Mouse (Mus musculus) stomach, embryonic 14.5 days (tissue): ENCODE results near the gene Kmt5b. TPM values are rescaled to one million over a fixed set of nuclear protein-coding genes. Genes with fewer than 3 reads are reported as not detected.

Experiments used
- ATAC-seq: fragments of 200-750 bp; cut with Nextera tagmentation; 2 replicates; pipeline ENCODE4 v1.8.0; 2017; ENCODE audit warnings: low read depth, moderate TSS enrichment; ENCODE audit not compliant: insufficient number of reproducible peaks, insufficient read depth, low FRiP score
- H3K27ac ChIP-seq: fragments of 300-500 bp; sonication (generic); 2 replicates; pipeline ENCODE4 v1.5.1; 2014; ENCODE audit warnings: mild to moderate bottlenecking, low read length, moderate library complexity, mixed read lengths
- H3K27me3 ChIP-seq: fragments of 300-500 bp; sonication (generic); 2 replicates; pipeline ENCODE4 v1.6.1; 2014; ENCODE audit warnings: low read length, control low read depth, mixed read lengths; ENCODE audit not compliant: control insufficient read depth, insufficient read depth
- H3K36me3 ChIP-seq: fragments of 300-500 bp; sonication (generic); 2 replicates; pipeline ENCODE4 v1.6.1; 2014; ENCODE audit warnings: mild to moderate bottlenecking, control low read depth, low read length, moderate library complexity, mixed read lengths; ENCODE audit not compliant: control insufficient read depth, insufficient read depth
- H3K4me1 ChIP-seq: fragments of 300-500 bp; sonication (generic); 2 replicates; pipeline ENCODE4 v1.6.1; 2014; ENCODE audit warnings: low read length, control low read depth, mixed read lengths; ENCODE audit not compliant: control insufficient read depth, insufficient read depth
- H3K4me2 ChIP-seq: fragments of 300-500 bp; sonication (generic); replicated peaks from 2 replicates; pipeline ENCODE4 v1.6.1; 2014; ENCODE audit warnings: low read depth, low read length, control low read depth
- H3K4me3 ChIP-seq: fragments of 300-500 bp; sonication (generic); 2 replicates; pipeline ENCODE4 v1.5.1; 2014; ENCODE audit warnings: low read depth, low read length, control low read depth
- H3K9ac ChIP-seq: fragments of 300-500 bp; sonication (generic); replicated peaks from 2 replicates; pipeline ENCODE4 v1.6.1; 2014; ENCODE audit warnings: low read depth, mild to moderate bottlenecking, control low read depth, low read length, moderate library complexity, mixed read lengths
- H3K9me3 ChIP-seq: fragments of 300-500 bp; sonication (generic); 2 replicates; pipeline ENCODE4 v1.6.1; 2016; ENCODE audit warnings: low read depth, low read length, control low read depth; ENCODE audit not compliant: control insufficient read depth
- WGBS: fragments of 180-500 bp; shearing (Covaris S2); extraction: QIAGEN DNeasy Blood & Tissue Kit; methylation state at CpG from one replicate; pipeline ENCODE4 v1.1.7; 2014; 5-methylcytosine and 5-hydroxymethylcytosine counted together
- polyA plus RNA-seq: library from polyadenylated mRNA; unstranded; fragments of >200 nt; fragmentation: Nextera tagmentation; extraction: Ambion mirVana; gene quantifications from 2 replicates; pipeline ENCODE4 v1.2.1, GENCODE M21; 2014

Kmt5b gene
- polyA plus RNA-seq, 1 experiment from 2014 or later, result 41.5 TPM

DNA sequence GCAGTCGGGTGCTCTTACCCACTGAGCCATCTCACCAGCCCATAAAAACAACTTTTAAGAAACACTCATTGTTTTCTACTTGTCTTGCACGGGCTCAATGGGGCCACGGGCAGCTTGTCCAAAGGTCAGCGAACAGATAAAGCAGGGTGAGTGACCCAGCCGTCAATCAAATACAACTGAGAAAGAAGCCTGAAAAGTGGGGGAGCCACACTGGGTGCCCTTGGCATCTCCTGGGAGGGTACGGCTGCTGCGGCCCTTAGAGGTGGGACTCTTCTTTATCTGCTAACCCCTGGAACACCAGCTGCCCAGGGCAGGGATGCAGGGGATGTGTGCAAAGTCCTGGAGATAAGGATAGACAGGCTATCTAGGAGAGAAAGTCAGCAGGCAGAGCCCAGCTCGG, 64.5 kb downstream of the Kmt5b start:
- no peaks in the 10 kb centered on the region for H3K9me3 ChIP-seq

DNA sequence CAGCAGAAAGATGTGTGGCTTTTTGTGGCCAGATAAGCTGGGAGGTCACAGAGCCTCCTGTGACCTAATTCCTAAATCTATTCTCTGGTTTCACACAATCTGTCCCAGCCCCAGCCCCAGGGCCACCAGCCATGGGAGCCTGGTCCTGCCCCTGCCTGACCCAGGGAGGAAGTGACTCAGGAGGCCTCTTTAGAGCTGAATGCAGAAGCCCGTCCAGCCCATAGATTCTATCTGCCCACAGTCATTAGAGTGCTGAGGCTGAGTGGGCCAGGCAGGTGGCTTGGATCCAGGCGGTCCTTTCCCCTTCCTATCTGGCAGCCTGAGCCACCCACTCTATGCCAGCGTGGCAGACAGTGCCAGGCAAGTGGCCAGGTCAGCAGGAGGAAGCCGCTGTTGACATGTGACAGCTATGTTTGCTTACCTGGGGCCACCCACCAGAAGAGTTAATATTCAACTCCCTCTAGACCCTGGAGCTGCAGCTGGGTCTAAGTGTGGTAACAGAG, 65.7 kb downstream of the Kmt5b start:
- no peak overlapping the region for H3K4me2 ChIP-seq

More for the DNA sequence above, 64.5 kb downstream of the Kmt5b start:
- ATAC-seq, result peak; percentile 29; the same call in 1 of the 2 replicates
- Histone ChIP-seq H3K4me2 (no peak overlapping the region), H3K4me3 (no peak overlapping the region), H3K36me3 (no peaks in the 10 kb centered on the region), H3K4me1 (no peaks in the 10 kb centered on the region), H3K9ac (no peak overlapping the region), H3K27ac (no peak overlapping the region), H3K27me3 (no peaks in the 10 kb centered on the region)
- WGBS, result 65% methylated on average over 8 of the region's 8 CpGs

DNA sequence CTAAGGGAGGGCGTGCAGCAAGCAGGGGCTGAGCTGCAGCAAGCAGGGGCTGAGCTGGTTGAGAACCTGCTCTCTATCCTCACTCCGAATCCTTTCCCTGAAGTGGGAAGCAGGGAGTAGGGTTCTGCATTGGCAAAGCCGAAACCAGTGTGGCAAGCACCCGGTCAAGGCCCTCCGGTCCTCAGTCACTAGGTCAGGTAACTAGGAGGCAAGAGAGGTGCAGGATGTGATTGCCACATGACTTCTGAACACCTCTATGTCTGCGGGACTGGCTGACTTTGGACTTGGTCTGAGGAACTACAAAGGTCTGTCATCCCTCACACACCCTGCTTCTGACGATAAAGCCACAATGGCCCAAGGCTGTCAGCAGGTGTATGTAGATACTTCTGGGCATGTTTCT, 67.1 kb downstream of the Kmt5b start:
- Histone ChIP-seq H3K36me3 (no peaks in the 10 kb centered on the region), H3K4me1 (no peaks in the 10 kb centered on the region), H3K27me3 (no peaks in the 10 kb centered on the region), H3K9ac (no peak overlapping the region), H3K27ac (peak overlapping the region; percentile 27; the same call in 1 of the 2 replicates), H3K9me3 (no peaks in the 10 kb centered on the region), H3K4me2 (no peak overlapping the region), H3K4me3 (no peak overlapping the region)
- WGBS, result 86% methylated on average over 7 of the region's 7 CpGs
- no peak for ATAC-seq

More for the DNA sequence above, 65.7 kb downstream of the Kmt5b start:
- Histone ChIP-seq H3K27ac (peak overlapping the region; percentile 74; the same call in 1 of the 2 replicates), H3K36me3 (no peaks in the 10 kb centered on the region), H3K27me3 (no peaks in the 10 kb centered on the region), H3K4me3 (no peak overlapping the region), H3K9me3 (no peaks in the 10 kb centered on the region), H3K4me1 (no peaks in the 10 kb centered on the region), H3K9ac (no peak overlapping the region)
- ATAC-seq, result peak; percentile 86
- 59% methylated on average over 4 of the region's 4 CpGs for WGBS

DNA sequence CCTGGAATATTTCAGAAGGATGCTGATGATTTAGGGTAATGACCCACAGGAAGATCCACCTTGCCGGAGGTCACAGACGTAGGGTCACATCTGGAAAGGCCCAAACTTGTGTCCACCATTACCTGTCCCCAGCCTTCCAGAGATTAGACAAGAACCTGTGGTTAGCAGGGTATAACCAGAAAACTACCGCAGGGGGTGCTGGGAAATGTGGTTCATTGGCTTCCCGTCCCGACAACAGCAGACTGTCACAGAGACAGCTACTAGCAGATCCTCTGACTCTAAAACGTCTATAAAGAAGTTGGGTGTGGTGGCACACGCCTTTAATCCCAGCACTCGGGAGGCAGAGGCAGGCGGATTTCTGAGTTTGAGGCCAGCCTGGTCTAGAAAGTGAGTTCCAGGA, 69.6 kb downstream of the Kmt5b start:
- no peaks in the 10 kb centered on the region for H3K27me3 ChIP-seq
- no peak overlapping the region for H3K27ac ChIP-seq
- H3K4me3 ChIP-seq, result no peak overlapping the region
- ATAC-seq, result no peak
- no peaks in the 10 kb centered on the region for H3K9me3 ChIP-seq
- H3K4me2 ChIP-seq, result no peak overlapping the region
- H3K36me3 ChIP-seq, result no peaks in the 10 kb centered on the region
- H3K4me1 ChIP-seq, result peaks cover 4% of the 10 kb centered on the region; the same call in 1 of the 2 replicates
- WGBS, result 87% methylated on average over 9 of the region's 9 CpGs
- no peak overlapping the region for H3K9ac ChIP-seq

DNA sequence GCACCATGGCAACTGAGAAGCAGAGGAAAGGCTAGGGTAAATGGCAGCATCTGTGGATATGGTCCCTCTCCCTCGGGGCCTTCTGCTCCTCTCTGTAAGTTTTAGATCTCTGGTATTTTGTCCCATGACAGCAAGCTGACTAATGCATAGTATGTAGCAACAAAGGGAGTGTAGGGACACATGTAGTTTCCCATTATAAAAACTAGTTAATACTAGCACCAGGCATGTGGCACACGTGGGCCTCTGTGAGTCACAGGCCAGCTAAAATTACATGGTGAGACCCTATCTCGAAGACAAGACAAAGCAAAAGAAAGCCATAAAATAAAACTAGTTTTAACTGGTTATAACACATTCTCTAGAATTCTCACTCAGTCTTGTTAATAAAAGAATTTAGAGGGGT, 71.7 kb downstream of the Kmt5b start:
- H3K4me1 ChIP-seq, result peaks cover 4% of the 10 kb centered on the region; the same call in 1 of the 2 replicates
- no peak overlapping the region for H3K4me2 ChIP-seq
- H3K27ac ChIP-seq, result no peak overlapping the region
- H3K27me3 ChIP-seq, result no peaks in the 10 kb centered on the region
- ATAC-seq, result no peak
- H3K9ac ChIP-seq, result no peak overlapping the region
- no peaks in the 10 kb centered on the region for H3K36me3 ChIP-seq
- H3K4me3 ChIP-seq, result no peak overlapping the region
- 81% methylated on average over 3 of the region's 3 CpGs for WGBS
- no peaks in the 10 kb centered on the region for H3K9me3 ChIP-seq

DNA sequence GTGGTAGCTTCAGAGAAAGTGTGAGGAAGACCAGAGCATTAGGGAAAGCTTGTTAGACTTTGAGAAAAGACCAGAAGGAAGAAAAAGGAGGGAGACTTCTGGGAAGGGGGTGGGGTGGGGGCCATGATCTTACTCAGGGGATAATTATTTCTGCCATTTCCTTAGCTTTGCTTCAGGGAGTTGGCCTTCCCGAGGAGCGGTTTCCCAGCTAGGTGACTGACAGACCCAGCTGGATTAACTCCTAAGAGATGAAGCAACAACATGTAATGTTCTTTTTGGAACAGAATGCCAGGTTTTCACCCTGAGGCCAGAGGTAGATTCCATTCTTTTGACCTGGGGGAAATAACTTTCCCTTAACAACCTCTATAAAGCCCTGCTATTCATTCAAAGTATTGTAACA, 72.5 kb downstream of the Kmt5b start:
- 25% methylated on average over 2 of the region's 2 CpGs for WGBS
- Histone ChIP-seq H3K4me1 (peaks cover 4% of the 10 kb centered on the region; the same call in 1 of the 2 replicates), H3K27me3 (no peaks in the 10 kb centered on the region), H3K27ac (peak overlapping the region; percentile 67), H3K9me3 (no peaks in the 10 kb centered on the region), H3K9ac (no peak overlapping the region), H3K4me2 (no peak overlapping the region), H3K36me3 (no peaks in the 10 kb centered on the region), H3K4me3 (no peak overlapping the region)
- ATAC-seq, result no peak

DNA sequence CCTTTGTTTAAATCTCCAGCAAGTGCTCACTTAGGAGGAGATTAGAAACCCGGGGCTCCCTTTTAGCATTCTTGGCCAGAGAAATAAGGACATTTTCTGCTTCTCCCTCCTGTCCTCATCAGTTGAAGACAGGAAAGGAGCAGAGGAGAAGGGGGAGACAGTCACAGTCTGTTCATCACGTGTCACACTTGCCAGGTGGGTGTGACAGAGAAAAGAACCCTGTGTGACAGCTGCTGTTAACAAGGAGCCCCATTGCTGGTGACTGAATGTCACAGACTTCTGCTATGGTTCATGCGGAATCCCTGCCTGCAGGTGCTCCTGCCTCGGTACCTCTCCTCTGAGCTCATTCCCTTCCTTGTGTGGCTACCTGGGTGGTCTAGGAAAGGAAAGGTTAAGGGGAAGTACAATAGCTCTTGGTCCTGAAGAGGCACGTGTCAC, 73.0 kb downstream of the Kmt5b start:
- 42% methylated on average over 5 of the region's 5 CpGs for WGBS
- no peak overlapping the region for H3K9ac ChIP-seq
- ATAC-seq, result no peak

DNA sequence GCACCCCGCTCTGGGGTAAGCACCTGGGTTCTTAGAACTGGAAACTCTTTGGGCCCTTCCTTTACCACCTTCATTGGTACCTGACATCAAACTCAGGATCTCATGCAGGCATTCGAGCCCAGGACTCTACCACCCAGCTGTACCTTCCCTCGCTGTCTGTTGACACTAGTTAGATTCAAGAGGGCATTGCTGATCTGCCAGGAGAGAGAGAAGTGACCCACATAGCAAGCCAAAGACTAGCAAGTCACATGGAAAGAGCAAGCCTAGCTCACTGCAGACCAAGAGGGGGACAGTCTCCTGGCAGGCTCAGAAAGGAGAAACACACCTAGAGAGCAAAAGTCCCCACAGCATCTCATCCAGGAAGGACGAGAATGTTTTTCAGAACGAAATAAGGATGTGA, 73.5 kb downstream of the Kmt5b start:
- Histone ChIP-seq H3K4me3 (no peak overlapping the region), H3K4me2 (no peak overlapping the region), H3K4me1 (peaks cover 4% of the 10 kb centered on the region; the same call in 1 of the 2 replicates), H3K27me3 (no peaks in the 10 kb centered on the region), H3K36me3 (no peaks in the 10 kb centered on the region), H3K27ac (peak overlapping the region; percentile 2; the same call in 1 of the 2 replicates), H3K9ac (no peak overlapping the region), H3K9me3 (no peaks in the 10 kb centered on the region)
- ATAC-seq, result no peak
- 73% methylated on average over 5 of the region's 5 CpGs for WGBS

More for the DNA sequence above, 73.0 kb downstream of the Kmt5b start:
- Histone ChIP-seq H3K4me3 (no peak overlapping the region), H3K9me3 (no peaks in the 10 kb centered on the region), H3K27me3 (no peaks in the 10 kb centered on the region), H3K4me1 (peaks cover 4% of the 10 kb centered on the region; the same call in 1 of the 2 replicates), H3K36me3 (no peaks in the 10 kb centered on the region), H3K4me2 (no peak overlapping the region), H3K27ac (peak overlapping the region; percentile 2; the same call in 1 of the 2 replicates)
